Comparison of ENCODE assay signal across 8 mouse cellular contexts in the genomic region with DNA sequence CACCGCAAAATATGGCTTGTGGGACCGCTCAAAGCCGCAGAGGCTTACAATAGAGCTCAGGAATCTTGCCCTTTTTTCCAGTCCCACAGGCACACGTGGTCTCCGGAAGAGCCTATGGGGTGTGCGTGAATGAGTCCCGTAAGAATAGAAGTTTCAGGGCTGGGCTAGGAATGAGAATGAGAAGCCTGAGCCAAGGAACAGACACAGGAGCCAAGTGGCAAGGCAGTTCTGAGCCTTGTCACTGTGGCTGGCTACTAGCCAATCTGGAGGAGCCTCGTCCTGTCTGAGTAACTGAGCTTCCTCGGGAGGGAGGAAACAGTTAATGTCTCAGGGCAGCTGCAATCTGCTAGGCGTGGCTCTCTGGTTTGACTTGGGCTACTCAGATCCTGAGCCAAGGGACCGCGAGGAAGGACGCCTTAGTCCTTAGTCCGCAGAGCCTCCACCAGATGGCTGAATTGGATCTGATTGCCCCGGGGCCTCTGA. TPM values are rescaled to one million over a fixed set of nuclear protein-coding genes. Genes with fewer than 3 reads are reported as not detected.
DNase-seq lines count a peak whose midpoint lies in the region; ATAC-seq and TF ChIP-seq lines count a peak whose summit lies in the region.

Trim16 (plus strand) TSS at position 173 of the 483 bp plus-strand sequence.

- H3K79me3 ChIP-seq in C2C12 (ENCODE audit: low read depth): peaks cover 42% of the 10 kb centered on the region

- H3ac ChIP-seq in C2C12 (ENCODE audit: control insufficient read depth, insufficient read length, low read depth): peak within 1 kb of the TSS; percentile 84

- peak within 1 kb of the TSS; percentile 70 for H3K27ac ChIP-seq in heart, embryonic 10.5 days
- peak within 1 kb of the TSS; percentile 60 for H3K27ac ChIP-seq in kidney, embryonic 14.5 days (ENCODE audit: low read depth, low read length)
- no peak within 1 kb of the TSS for H3K27ac ChIP-seq in liver, adult 2 months (replicated peaks; ENCODE audit: insufficient read depth, low read depth, low read length)

- peak within 1 kb of the TSS; percentile 62 for H3K9ac ChIP-seq in kidney, embryonic 14.5 days (ENCODE audit: low read depth, low read length)
- peak within 1 kb of the TSS; percentile 48 for H3K9ac ChIP-seq in liver, adult 2 months (ENCODE audit: low read depth, low read length)

- peaks cover 21% of the 10 kb centered on the region for H3K36me3 ChIP-seq in C2C12 (ENCODE audit: control insufficient read depth, insufficient read depth)
- no peaks in the 10 kb centered on the region for H3K36me3 ChIP-seq in erythroblast, embryonic 14.5 days (ENCODE audit: control insufficient read depth)
- H3K36me3 ChIP-seq in heart, embryonic 10.5 days: no peaks in the 10 kb centered on the region
- H3K36me3 ChIP-seq in kidney, embryonic 14.5 days (ENCODE audit: control insufficient read depth, insufficient read depth, low read length): no peaks in the 10 kb centered on the region
- no peaks in the 10 kb centered on the region for H3K36me3 ChIP-seq in liver, adult 2 months (ENCODE audit: control insufficient read depth, insufficient read depth, low read length)

- H3K9me3 ChIP-seq in erythroblast, embryonic 14.5 days (ENCODE audit: control insufficient read depth, low read length): no peaks in the 10 kb centered on the region
- no peaks in the 10 kb centered on the region for H3K9me3 ChIP-seq in heart, embryonic 10.5 days
- H3K9me3 ChIP-seq in kidney, embryonic 14.5 days (ENCODE audit: control insufficient read depth, low read length): no peaks in the 10 kb centered on the region

- TF ChIP-seq CTCF in C2C12 (IDR thresholded peaks at IDR 0.05; ENCODE audit: control insufficient read depth, insufficient read depth, insufficient read length): no peak
- no peak for TF ChIP-seq CTCF in brain, embryonic 14.5 days (IDR thresholded peaks at IDR 0.05; ENCODE audit: borderline replicate concordance, extremely low read depth, insufficient read depth, insufficient read length)
- TF ChIP-seq CTCF in liver, adult 2 months (IDR thresholded peaks at IDR 0.05; ENCODE audit: low read depth, low read length): no peak

- peaks cover 48% of the 10 kb centered on the region for H3K79me2 ChIP-seq in C2C12 (ENCODE audit: control insufficient read depth, insufficient read depth)
- H3K79me2 ChIP-seq in liver, adult 2 months (ENCODE audit: control insufficient read depth, insufficient read depth, low read length): no peaks in the 10 kb centered on the region

- WGBS in heart, embryonic 10.5 days: 13% methylated on average over 15 of the region's 15 CpGs
- WGBS in kidney, embryonic 14.5 days: 5% methylated on average over 15 of the region's 15 CpGs
- 30% methylated on average over 15 of the region's 15 CpGs for WGBS in liver, adult 2 months

- peak; percentile 91 for DNase-seq in brain, embryonic 14.5 days (ENCODE audit: low read depth)
- DNase-seq in heart, embryonic 10.5 days (ENCODE audit: low spot score): no peak
- DNase-seq in liver, adult 2 months (ENCODE audit: extremely low read depth, low read depth, low spot score): peak; percentile 17
- DNase-seq in monocyte, adult 2 months (ENCODE audit: low read depth in 1 of 2, low spot score in 2 of 2): peak; percentile 49 to 70
- DNase-seq in spleen, postnatal 4 days (ENCODE audit: low spot score in 2 of 2): peak; percentile 68 to 69

- peaks cover 8% of the 10 kb centered on the region for H3K4me1 ChIP-seq in erythroblast, embryonic 14.5 days (ENCODE audit: control insufficient read depth)
- peaks cover 19% of the 10 kb centered on the region for H3K4me1 ChIP-seq in heart, embryonic 10.5 days
- H3K4me1 ChIP-seq in kidney, embryonic 14.5 days (ENCODE audit: control insufficient read depth, insufficient read depth, low read length): peaks cover 15% of the 10 kb centered on the region
- 0 out of 2 replicates have a peak, but pooled peaks cover 2% of the 10 kb centered on the region for H3K4me1 ChIP-seq in liver, adult 2 months (ENCODE audit: control insufficient read depth, insufficient read depth, low read length)

- no peaks in the 10 kb centered on the region for H3K27me3 ChIP-seq in C2C12 (ENCODE audit: control insufficient read depth, insufficient read depth, insufficient read length)
- peaks cover 22% of the 10 kb centered on the region for H3K27me3 ChIP-seq in erythroblast, embryonic 14.5 days (ENCODE audit: control insufficient read depth)
- peaks cover 5% of the 10 kb centered on the region; the same call in 1 of the 2 replicates for H3K27me3 ChIP-seq in heart, embryonic 10.5 days (ENCODE audit: insufficient read depth, poor library complexity, severe bottlenecking)
- no peaks in the 10 kb centered on the region for H3K27me3 ChIP-seq in kidney, embryonic 14.5 days (ENCODE audit: control insufficient read depth, insufficient read depth, low read length)
- H3K27me3 ChIP-seq in liver, adult 2 months (ENCODE audit: control insufficient read depth, insufficient read depth, low read length): no peaks in the 10 kb centered on the region

- peak within 1 kb of the TSS; percentile 82 for H3K4me2 ChIP-seq in kidney, embryonic 14.5 days (replicated peaks; ENCODE audit: low read depth, low read length)

- no peak for TF ChIP-seq POLR2A in brain, embryonic 14.5 days (IDR thresholded peaks at IDR 0.05; ENCODE audit: borderline replicate concordance, extremely low read depth, insufficient read depth, insufficient read length, poor library complexity, severe bottlenecking)
- TF ChIP-seq POLR2A in liver, adult 2 months (IDR thresholded peaks at IDR 0.05; ENCODE audit: extremely low read depth, insufficient read depth, low read length): no peak

- ATAC-seq in kidney, embryonic 14.5 days (ENCODE audit: low FRiP score, low TSS enrichment): peak; percentile 85

- H3K4me3 ChIP-seq in C2C12 (ENCODE audit: insufficient read depth, poor library complexity, severe bottlenecking): peak within 1 kb of the TSS; percentile 77
- H3K4me3 ChIP-seq in erythroblast, embryonic 14.5 days (replicated peaks): peak within 1 kb of the TSS; percentile 18
- peak within 1 kb of the TSS; percentile 54 for H3K4me3 ChIP-seq in heart, embryonic 10.5 days
- H3K4me3 ChIP-seq in kidney, embryonic 14.5 days (ENCODE audit: low read length): peak within 1 kb of the TSS; percentile 49
- H3K4me3 ChIP-seq in liver, adult 2 months (ENCODE audit: insufficient read depth, low read depth, low read length): peak within 1 kb of the TSS; percentile 60

TF ChIP-seq in C2C12, 6 proteins besides CTCF, POLR2A, EP300 and RAD21:
- TF ChIP-seq MYOG (IDR thresholded peaks at IDR 0.05; ENCODE audit: control insufficient read depth, extremely low read depth, insufficient read length) (no peak), MAX (IDR thresholded peaks at IDR 0.05) (peak; percentile 74), USF1 (IDR thresholded peaks at IDR 0.05; ENCODE audit: low read depth) (peak; percentile 86), FOSL1 (IDR thresholded peaks at IDR 0.05; ENCODE audit: insufficient read depth, low read length, poor library complexity, severe bottlenecking) (no peak), MYOD1 (IDR thresholded peaks at IDR 0.05; ENCODE audit: control insufficient read depth, insufficient read length, low read depth) (peak; percentile 97), CEBPB (IDR thresholded peaks at IDR 0.05; ENCODE audit: low read depth) (no peak)

RNA-seq across cellular contexts. Expression of gene Trim16, which starts in this region (rescaled TPM):
- polyA plus RNA-seq in C2C12 (2012; fragmentation: generic; extraction: Trizol): 24.2 TPM
- polyA plus RNA-seq in brain, embryonic 14.5 days (2012; rRNA removed): 4.1 and 5.7 TPM in 2 replicates
- polyA plus RNA-seq in erythroblast, embryonic 14.5 days (2012): not detected in 2 replicates
- polyA plus RNA-seq in heart, embryonic 10.5 days (2016; fragmentation: Nextera tagmentation; extraction: Ambion mirVana): 3.7 and 4.9 TPM in 2 replicates
- polyA plus RNA-seq in kidney, embryonic 14.5 days (2014; fragmentation: Nextera tagmentation; extraction: Ambion mirVana): 10.5 and 18.6 TPM in 2 replicates
- 0.18 and 0.27 TPM in 2 replicates for total RNA-seq in liver, adult 2 months (2014; rRNA removed)
- polyA plus RNA-seq in liver, adult 2 months (2012; rRNA removed): 0.10 and 0.18 TPM in 2 replicates

Comparison
In these comparisons a context has a peak if more than half of its experiments do, and no peak if none do; other contexts are left out.
1. Peak in DNase-seq, H3K4me3 ChIP-seq and H3K9ac ChIP-seq in liver, adult 2 months; RNA of the gene not detected or under 1 TPM.
2. H3K4me3 ChIP-seq: peak in every context shown above with its lines; median percentile 77 in C2C12; 60 in liver, adult 2 months; 54 in heart, embryonic 10.5 days; 49 in kidney, embryonic 14.5 days; 18 in erythroblast, embryonic 14.5 days.